Mouse (Mus musculus): ENCODE data around the gene Nup155. TPM values are rescaled to one million over a fixed set of nuclear protein-coding genes. Genes with fewer than 3 reads are reported as not detected.
A peak's percentile ranks its signal among the peaks of the same experiment; 100 is the strongest.
"Not testable (repeated sequence)": the region's sequence is repeated elsewhere in the genome, so short reads cannot be mapped to it uniquely, and the experiment has no call there.

Gene Nup155
- total RNA-seq (2021), result 1 to 10 TPM; 7.0 to 8.7 TPM
- long read RNA-seq, experiment 1, full-length matches to known transcripts, result 3 of 4 reads
- long read RNA-seq, experiment 1, partial matches to known transcripts, result 1 of 4 reads
- long read RNA-seq, experiment 1, other reads (novel, unspliced or antisense), result 0 of 4 reads
- long read RNA-seq, experiment 2, full-length matches to known transcripts, result 1 of 2 reads
- long read RNA-seq, experiment 2, partial matches to known transcripts, result 0 of 2 reads
- long read RNA-seq, experiment 2, other reads (novel, unspliced or antisense), result 1 of 2 reads

GRCm38 (mm10) chr15:8108966-8109743, at the start of gene Nup155:
Gene Nup155 (plus strand): TSS chr15:8109273.
- peak; percentile 94 for DNase-seq (ENCODE audit: low spot score)

DNA sequence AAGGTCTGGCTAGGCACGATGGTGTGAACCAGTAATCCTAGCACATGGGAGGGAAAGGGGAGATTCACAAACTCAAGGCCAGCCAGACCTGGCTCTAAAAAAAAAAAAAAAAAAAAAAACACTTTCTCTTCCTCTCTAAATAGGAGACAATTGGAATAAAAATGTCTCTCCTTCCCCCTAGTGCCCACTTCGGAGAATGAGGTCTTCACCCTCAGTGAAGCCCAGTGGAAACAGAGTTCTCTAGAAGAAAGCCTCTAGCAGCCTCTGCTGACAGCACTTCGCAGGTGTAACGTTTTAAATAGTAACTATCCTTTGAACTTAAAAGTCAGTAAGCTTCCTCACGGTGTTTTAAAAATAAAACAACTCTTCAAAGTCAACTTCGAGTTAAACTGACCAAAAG, 43.9 kb upstream of the Nup155 start:
- peak; percentile 16 for DNase-seq (ENCODE audit: low spot score)

- not testable (repeated sequence) for DNase-seq (ENCODE audit: low spot score)
Observed at GRCm38 (mm10) chr15:8073159-8073558, 35.9 kb upstream of the Nup155 start.

GRCm38 (mm10) chr15:8082139-8082538, 26.9 kb upstream of the Nup155 start:
- DNase-seq (ENCODE audit: low spot score), result no peak

- no peak for DNase-seq (ENCODE audit: low spot score)
Observed at GRCm38 (mm10) chr15:8087293-8087692, 21.8 kb upstream of the Nup155 start.

- no peak for DNase-seq (ENCODE audit: low spot score)
Observed at GRCm38 (mm10) chr15:8088715-8089114, 20.4 kb upstream of the Nup155 start.

GRCm38 (mm10) chr15:8090685-8091084, 18.4 kb upstream of the Nup155 start:
- DNase-seq (ENCODE audit: low spot score), result no peak

- DNase-seq (ENCODE audit: low spot score), result not testable (repeated sequence)
Observed at GRCm38 (mm10) chr15:8092668-8093067, 16.4 kb upstream of the Nup155 start.

DNA sequence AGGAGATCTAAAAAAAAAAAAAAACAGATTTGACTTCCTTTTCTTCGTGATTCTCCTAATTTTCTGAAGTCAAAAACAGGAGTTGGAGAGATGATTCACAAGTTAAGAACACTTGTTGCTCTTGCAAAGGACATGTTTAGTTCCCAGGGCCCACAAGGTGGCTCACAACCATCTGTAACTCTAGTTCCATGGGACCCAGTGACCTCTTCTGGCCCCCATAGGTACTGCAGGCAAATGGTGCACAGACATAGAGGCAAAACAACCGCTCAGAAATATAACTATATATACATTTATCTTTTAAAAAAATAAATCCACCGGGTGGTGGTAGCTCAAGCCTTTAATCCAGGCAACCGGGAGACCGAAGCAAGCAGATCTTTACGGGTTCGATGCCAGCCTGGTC, 11.2 kb upstream of the Nup155 start:
- peak; percentile 24 for DNase-seq (ENCODE audit: low spot score)

- peak; percentile 96 for DNase-seq (ENCODE audit: low spot score)
Observed at GRCm38 (mm10) chr15:8098774-8099749, 10.0 kb upstream of the Nup155 start, which contains the start of gene Wdr70. Gene Wdr70 (minus strand): TSS chr15:8099209.

DNA sequence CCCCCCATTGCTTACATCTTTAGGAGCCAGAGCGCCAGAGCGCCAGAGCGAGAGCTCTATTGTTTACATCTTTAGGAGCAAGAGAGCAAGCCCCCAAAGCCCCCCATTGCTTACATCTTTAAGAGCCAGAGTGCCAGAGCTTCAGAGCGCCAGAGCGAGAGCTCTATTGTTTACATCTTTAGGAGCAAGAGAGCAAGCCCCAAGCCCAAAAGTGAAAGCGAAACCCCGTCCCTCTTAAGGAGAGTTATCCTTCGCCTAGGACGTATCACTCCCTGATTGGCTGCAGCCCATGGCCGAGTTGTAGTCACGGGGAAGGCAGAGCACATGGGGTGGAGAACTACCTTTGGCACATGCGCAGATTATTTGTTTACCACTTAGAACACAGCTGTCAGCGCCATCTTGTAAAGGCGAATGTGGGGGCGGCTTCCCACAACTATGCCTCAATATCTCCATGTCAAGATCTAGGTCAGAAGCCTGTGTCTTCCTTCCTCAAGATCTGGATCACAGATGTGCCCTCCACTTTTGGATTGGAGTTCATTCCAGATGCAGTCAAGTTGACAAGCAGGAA, 7.0 kb upstream of the Nup155 start:
- DNase-seq (ENCODE audit: low spot score), result not testable (repeated sequence)

- DNase-seq (ENCODE audit: low spot score), result no peak
Observed at GRCm38 (mm10) chr15:8108360-8108965, 610 bp upstream of the Nup155 start.

- DNase-seq (ENCODE audit: low spot score), result no peak
Observed at GRCm38 (mm10) chr15:8109782-8110181, 709 bp downstream of the Nup155 start.

GRCm38 (mm10) chr15:8129281-8129680, 20.2 kb downstream of the Nup155 start:
- DNase-seq (ENCODE audit: low spot score), result no peak

DNA sequence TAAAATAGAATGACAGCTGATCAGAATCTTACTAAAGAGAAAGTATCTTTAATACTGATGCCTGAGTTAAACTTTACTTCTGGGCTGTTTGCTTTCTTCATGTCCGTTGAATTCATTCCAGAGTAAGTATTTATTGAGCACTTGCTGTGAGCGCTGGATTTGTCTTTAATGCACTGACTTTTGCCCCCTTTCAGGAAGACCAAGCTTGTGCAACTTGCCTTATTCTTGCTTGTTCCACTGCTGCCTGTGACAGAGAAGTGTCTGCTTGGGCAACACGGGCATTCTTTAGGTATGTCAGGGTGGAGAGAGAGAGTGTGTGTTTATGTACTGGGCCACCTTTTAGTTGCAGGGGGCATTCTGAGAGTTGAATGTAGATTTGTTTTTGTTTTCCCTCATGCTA, 22.2 kb downstream of the Nup155 start:
- no peak for DNase-seq (ENCODE audit: low spot score)

- DNase-seq (ENCODE audit: low spot score), result no peak
Observed at GRCm38 (mm10) chr15:8131761-8132160, 22.7 kb downstream of the Nup155 start.

GRCm38 (mm10) chr15:8135606-8136005, 26.5 kb downstream of the Nup155 start:
- DNase-seq (ENCODE audit: low spot score), result no peak

DNA sequence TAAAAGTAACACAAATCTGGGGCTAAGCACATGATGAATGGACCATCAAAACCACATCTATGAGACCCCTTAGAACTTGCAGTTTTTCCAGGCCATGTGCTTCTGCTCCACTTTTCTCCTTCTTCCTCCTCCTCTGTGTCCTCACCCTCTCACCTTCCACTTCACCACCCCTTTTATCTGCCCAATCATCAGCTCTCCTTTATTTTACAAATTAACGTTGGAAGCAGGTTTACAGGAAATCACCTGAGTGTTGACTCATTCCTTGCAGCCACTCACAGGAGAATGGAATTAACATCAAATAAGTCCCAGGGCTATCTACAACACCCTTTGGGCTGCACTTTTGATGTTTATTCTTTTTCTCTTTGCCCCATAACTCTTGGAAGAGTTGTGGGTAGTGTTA, 52.8 kb downstream of the Nup155 start:
- DNase-seq (ENCODE audit: low spot score), result no peak

DNA sequence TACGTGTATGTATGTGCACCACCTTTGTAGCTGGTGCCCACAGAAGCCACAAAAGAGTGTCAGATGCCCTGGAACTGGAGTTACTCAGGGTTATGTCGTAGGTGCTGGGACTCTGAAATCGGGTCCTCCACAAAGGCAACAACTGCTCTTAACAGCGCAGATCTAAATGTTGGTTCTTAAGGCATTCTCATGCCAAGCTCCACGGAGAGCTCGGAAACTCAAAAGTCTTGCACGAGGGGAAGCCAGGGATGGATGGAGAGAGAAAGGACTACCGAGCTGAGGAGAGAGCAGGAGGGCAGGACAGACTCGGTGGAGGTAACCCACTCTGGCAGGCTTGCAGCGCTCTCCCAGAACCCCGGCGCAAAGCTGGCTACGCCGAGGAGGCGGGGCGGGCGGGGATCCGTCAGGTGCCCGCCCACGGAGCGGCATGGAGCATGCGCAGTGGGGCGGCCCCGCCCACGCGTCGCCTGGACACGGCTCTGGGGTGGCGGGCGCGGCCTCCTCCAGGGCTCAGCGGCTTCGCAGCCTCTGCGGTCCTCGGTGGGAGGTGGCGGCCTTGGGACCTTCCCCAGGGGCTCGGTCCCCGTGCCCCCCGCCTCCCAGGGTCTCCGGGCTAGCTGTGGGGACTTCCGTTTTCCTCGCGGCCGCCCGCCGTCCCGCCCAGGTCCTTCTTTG, 59.7 kb downstream of the Nup155 start, which contains the start of gene Cplane1:
TSS of gene Cplane1 (plus strand) at position 516 of the 675 bp plus-strand sequence.
- peak; percentile 90 for DNase-seq (ENCODE audit: low spot score)

DNA sequence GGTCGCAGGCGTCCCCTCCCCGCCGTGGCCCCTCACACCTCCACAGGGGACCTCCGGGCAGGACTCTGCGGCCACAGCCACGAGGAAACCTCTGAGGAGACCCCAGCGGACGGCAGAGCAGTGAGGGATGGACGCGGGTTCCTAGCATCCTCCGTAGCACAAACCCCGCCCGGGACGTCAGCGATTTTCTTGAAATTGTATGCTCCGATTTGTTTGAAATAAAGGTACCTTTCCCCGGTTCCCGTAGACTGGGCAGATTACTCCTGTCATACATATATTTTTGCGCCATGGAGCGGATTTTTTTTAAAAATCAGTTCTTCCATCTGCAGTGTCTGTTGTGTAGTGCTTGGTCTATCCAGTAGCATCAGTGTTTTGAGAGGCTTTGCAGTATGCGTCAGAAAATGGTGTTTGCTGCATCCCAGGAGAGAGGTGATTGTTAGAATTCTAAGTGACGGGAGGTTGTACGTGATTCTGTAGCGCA, 60.2 kb downstream of the Nup155 start:
- DNase-seq (ENCODE audit: low spot score), result no peak

Data from gastrocnemius, adult 18-20 months (tissue).